Mouse (Mus musculus): ENCODE measurements around the gene Ramac. TPM values are rescaled to one million over a fixed set of nuclear protein-coding genes. Genes with fewer than 3 reads are reported as not detected.

Ramac gene
- polyA plus RNA-seq, 1 experiment from 2014 or later: 130 TPM

Other genes with a start within 250 kb of the Ramac start
- gene Fsd2, start 196.0 kb upstream of the Ramac start, polyA plus RNA-seq (2014; fragmentation: Nextera tagmentation; extraction: Ambion mirVana): 0.15 and 0.25 TPM in 2 replicates
- gene Whamm, start 191.7 kb upstream of the Ramac start, polyA plus RNA-seq (2014; fragmentation: Nextera tagmentation; extraction: Ambion mirVana): 5.3 and 7.1 TPM in 2 replicates
- gene Homer2, start 55.4 kb upstream of the Ramac start, polyA plus RNA-seq (2014; fragmentation: Nextera tagmentation; extraction: Ambion mirVana): 29.7 and 30.1 TPM in 2 replicates
- gene 3110040N11Rik, start 26.6 kb downstream of the Ramac start, polyA plus RNA-seq (2014; fragmentation: Nextera tagmentation; extraction: Ambion mirVana): 31.9 and 41.2 TPM in 2 replicates
- gene Btbd1, start 66.5 kb downstream of the Ramac start, polyA plus RNA-seq (2014; fragmentation: Nextera tagmentation; extraction: Ambion mirVana): 97.6 and 102 TPM in 2 replicates
- gene Gm10160, start 92.9 kb downstream of the Ramac start, polyA plus RNA-seq (2014; fragmentation: Nextera tagmentation; extraction: Ambion mirVana): not detected in 2 replicates
- 11.4 and 14.3 TPM in 2 replicates for gene Tm6sf1, start 96.1 kb downstream of the Ramac start, polyA plus RNA-seq (2014; fragmentation: Nextera tagmentation; extraction: Ambion mirVana)
- gene Hdgfl3, start 171.5 kb downstream of the Ramac start, polyA plus RNA-seq (2014; fragmentation: Nextera tagmentation; extraction: Ambion mirVana): 43.9 and 45.7 TPM in 2 replicates
- 0.64 and 0.76 TPM in 2 replicates for gene Bnc1, start 229.4 kb downstream of the Ramac start, polyA plus RNA-seq (2014; fragmentation: Nextera tagmentation; extraction: Ambion mirVana)